Mouse (Mus musculus): ENCODE measurements around the gene Ptprh. TPM values are rescaled to one million over a fixed set of nuclear protein-coding genes. Genes with fewer than 3 reads are reported as not detected.
"Not testable (repeated sequence)": the region's sequence is repeated elsewhere in the genome, so short reads cannot be mapped to it uniquely, and the experiment has no call there.

The Ptprh gene
- polyA plus RNA-seq, 1 experiment from 2014 or later: 0.17 TPM

DNA sequence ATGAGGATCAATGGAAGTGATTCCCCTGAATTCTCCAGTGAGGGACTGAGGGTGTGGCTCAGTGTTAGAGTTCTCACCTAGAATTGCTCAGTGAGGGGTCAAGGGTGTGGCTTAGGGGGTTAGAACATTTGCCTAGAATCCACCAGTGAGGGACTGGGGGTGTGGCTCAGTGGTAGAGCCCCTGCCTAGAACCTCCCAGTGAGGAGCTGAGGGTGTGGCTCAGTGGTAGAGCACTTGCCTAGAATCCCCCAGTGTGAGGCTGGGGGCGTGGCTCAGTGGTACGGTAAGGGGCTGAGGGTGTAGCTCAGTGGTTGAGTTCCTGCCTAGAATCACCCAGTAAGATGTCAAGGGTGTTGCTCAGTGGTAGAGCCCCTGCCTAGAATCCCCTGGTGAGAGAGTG is 64.8 kb downstream of the Ptprh start:
- Histone ChIP-seq H3K36me3 (ENCODE audit: control insufficient read depth, insufficient read depth) (no peaks in the 10 kb centered on the region), H3K4me3 (ENCODE audit: low read length) (no peak overlapping the region), H3K27ac (ENCODE audit: low read length) (no peak overlapping the region), H3K9me3 (replicated peaks; ENCODE audit: control insufficient read depth, low read length) (no peaks in the 10 kb centered on the region), H3K27me3 (ENCODE audit: control insufficient read depth, insufficient read depth, low read length) (no peaks in the 10 kb centered on the region), H3K4me1 (ENCODE audit: control insufficient read depth, insufficient read depth, low read length) (no peaks in the 10 kb centered on the region), H3K9ac (ENCODE audit: low read length) (no peak overlapping the region), H3K4me2 (ENCODE audit: low read depth, low read length) (no peak overlapping the region)
- ATAC-seq (replicated peaks; ENCODE audit: extremely low read depth, insufficient read depth, low FRiP score): no peak
- 56% methylated on average over 2 of the region's 2 CpGs for WGBS

- ATAC-seq (replicated peaks; ENCODE audit: extremely low read depth, insufficient read depth, low FRiP score): no peak
- H3K4me2 ChIP-seq (ENCODE audit: low read depth, low read length): no peak overlapping the region
- no peaks in the 10 kb centered on the region for H3K4me1 ChIP-seq (ENCODE audit: control insufficient read depth, insufficient read depth, low read length)
- H3K27ac ChIP-seq (ENCODE audit: low read length): no peak overlapping the region
- WGBS: 55% methylated on average over 4 of the region's 4 CpGs
- H3K9me3 ChIP-seq (replicated peaks; ENCODE audit: control insufficient read depth, low read length): no peaks in the 10 kb centered on the region
- no peaks in the 10 kb centered on the region for H3K27me3 ChIP-seq (ENCODE audit: control insufficient read depth, insufficient read depth, low read length)
- no peaks in the 10 kb centered on the region for H3K36me3 ChIP-seq (ENCODE audit: control insufficient read depth, insufficient read depth)
- no peak overlapping the region for H3K9ac ChIP-seq (ENCODE audit: low read length)
- no peak overlapping the region for H3K4me3 ChIP-seq (ENCODE audit: low read length)
Observed at GRCm38 (mm10) chr7:4537181-4537580, 66.7 kb downstream of the Ptprh start.

- WGBS: 83% methylated on average over 4 of the region's 4 CpGs
- Histone ChIP-seq H3K4me2 (ENCODE audit: low read depth, low read length) (no peak overlapping the region), H3K9ac (ENCODE audit: low read length) (no peak overlapping the region), H3K4me1 (ENCODE audit: control insufficient read depth, insufficient read depth, low read length) (no peaks in the 10 kb centered on the region), H3K27me3 (ENCODE audit: control insufficient read depth, insufficient read depth, low read length) (no peaks in the 10 kb centered on the region), H3K27ac (ENCODE audit: low read length) (no peak overlapping the region), H3K4me3 (ENCODE audit: low read length) (no peak overlapping the region), H3K36me3 (ENCODE audit: control insufficient read depth, insufficient read depth) (no peaks in the 10 kb centered on the region), H3K9me3 (replicated peaks; ENCODE audit: control insufficient read depth, low read length) (no peaks in the 10 kb centered on the region)
- ATAC-seq (replicated peaks; ENCODE audit: extremely low read depth, insufficient read depth, low FRiP score): no peak
Observed at GRCm38 (mm10) chr7:4536369-4536768, 67.5 kb downstream of the Ptprh start.

DNA sequence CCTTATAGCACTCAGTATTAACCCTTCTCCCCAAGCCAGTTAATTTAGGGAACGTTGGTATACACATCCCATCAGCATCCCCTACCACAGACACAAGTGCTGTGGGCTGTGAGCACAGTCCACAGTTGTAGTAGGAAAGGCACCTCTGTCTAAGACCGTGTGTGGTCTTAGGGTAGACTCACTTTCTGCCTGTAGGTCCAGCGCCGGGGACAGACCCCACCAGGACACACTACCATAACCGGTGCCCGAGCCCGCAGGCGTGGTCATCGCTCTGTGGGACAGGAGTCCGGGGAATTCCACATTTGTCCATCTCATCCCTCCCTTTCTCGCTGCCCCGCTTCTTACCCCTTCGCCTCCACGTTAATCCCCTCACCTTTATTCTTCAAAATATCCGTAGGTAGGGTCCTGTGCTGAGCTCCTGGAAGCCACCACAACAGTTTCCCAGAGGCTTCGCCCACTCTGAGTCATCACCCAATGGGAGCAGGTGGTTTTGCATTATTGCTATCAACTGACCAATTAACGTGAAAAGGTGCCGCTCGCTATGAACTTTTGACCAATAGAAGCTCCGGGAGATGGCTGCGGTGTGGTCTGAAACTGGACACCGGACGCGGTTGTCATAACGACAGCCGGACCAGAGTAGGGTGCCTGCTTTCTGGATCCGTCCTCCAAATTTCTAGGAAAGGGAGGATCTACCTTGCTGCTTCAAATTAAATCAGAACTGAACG is 71.7 kb downstream of the Ptprh start, which contains the start of gene Dnaaf3:
TSS of gene Dnaaf3 (minus strand) at position 449 of the 725 bp plus-strand sequence.
- Histone ChIP-seq H3K4me2 (ENCODE audit: low read depth, low read length) (peak within 1 kb of the TSS; percentile 81), H3K4me3 (ENCODE audit: low read length) (peak within 1 kb of the TSS; percentile 48), H3K9me3 (replicated peaks; ENCODE audit: control insufficient read depth, low read length) (no peaks in the 10 kb centered on the region), H3K36me3 (ENCODE audit: control insufficient read depth, insufficient read depth) (no peaks in the 10 kb centered on the region), H3K4me1 (ENCODE audit: control insufficient read depth, insufficient read depth, low read length) (no peaks in the 10 kb centered on the region), H3K27me3 (ENCODE audit: control insufficient read depth, insufficient read depth, low read length) (peaks cover 3% of the 10 kb centered on the region; the same call in 1 of the 2 replicates), H3K27ac (ENCODE audit: low read length) (no peak within 1 kb of the TSS), H3K9ac (ENCODE audit: low read length) (peak within 1 kb of the TSS; percentile 36; the same call in 1 of the 2 replicates)
- peak; percentile 95 for ATAC-seq (replicated peaks; ENCODE audit: extremely low read depth, insufficient read depth, low FRiP score)
- 5% methylated on average over 28 of the region's 28 CpGs for WGBS

DNA sequence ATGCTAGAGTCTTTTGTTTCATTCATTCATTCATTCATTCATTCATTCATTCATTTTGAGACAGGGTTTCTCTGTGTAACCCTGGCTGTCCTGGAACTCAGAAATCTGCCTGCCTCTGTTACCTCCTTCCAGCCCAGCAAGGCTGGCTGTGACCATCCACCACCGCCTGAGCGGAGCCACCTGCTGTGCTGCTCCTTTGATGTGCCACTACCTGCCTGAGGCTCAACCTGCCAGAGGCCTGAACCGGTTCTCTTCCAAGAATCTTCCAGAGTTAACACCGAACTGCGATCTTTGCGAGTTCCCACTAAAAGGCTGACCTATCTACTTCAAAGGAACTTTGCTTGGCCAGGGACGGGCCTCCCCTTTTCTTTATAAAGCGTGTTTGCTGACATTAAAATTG is 73.7 kb downstream of the Ptprh start:
- H3K9me3 ChIP-seq (replicated peaks; ENCODE audit: control insufficient read depth, low read length); H3K4me1 ChIP-seq (ENCODE audit: control insufficient read depth, insufficient read depth, low read length); H3K4me2 ChIP-seq (ENCODE audit: low read depth, low read length); H3K27me3 ChIP-seq (ENCODE audit: control insufficient read depth, insufficient read depth, low read length); H3K27ac ChIP-seq (ENCODE audit: low read length); ATAC-seq (replicated peaks; ENCODE audit: extremely low read depth, insufficient read depth, low FRiP score); H3K36me3 ChIP-seq (ENCODE audit: control insufficient read depth, insufficient read depth); H3K9ac ChIP-seq (ENCODE audit: low read length); H3K4me3 ChIP-seq (ENCODE audit: low read length): not testable (repeated sequence)
- 39% methylated on average over 7 of the region's 8 CpGs for WGBS

DNA sequence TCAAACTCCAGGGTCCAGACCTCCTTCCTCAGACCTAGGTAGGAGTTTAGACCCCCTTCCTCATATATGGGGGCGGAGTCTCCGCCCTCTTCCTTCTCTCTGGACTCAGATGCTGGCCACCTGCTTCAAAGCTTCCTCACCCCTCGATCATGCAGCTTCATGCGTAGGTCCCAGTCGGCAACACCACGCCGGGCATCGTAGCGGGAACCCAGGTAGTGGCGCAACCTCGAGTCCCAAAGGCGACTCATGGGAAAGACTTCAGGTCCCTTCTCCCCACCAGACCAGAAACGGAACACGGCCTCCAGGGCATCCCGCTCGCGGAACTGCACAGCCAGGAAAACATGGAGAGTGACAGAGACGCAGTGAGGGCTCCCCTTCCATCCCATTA is 76.5 kb downstream of the Ptprh start:
- Histone ChIP-seq H3K36me3 (ENCODE audit: control insufficient read depth, insufficient read depth) (no peaks in the 10 kb centered on the region), H3K4me1 (ENCODE audit: control insufficient read depth, insufficient read depth, low read length) (peaks cover 17% of the 10 kb centered on the region), H3K27me3 (ENCODE audit: control insufficient read depth, insufficient read depth, low read length) (peaks cover 3% of the 10 kb centered on the region; the same call in 1 of the 2 replicates), H3K4me3 (ENCODE audit: low read length) (no peak overlapping the region), H3K9ac (ENCODE audit: low read length) (no peak overlapping the region), H3K4me2 (ENCODE audit: low read depth, low read length) (peak overlapping the region; percentile 69; the same call in 1 of the 2 replicates), H3K27ac (ENCODE audit: low read length) (no peak overlapping the region), H3K9me3 (replicated peaks; ENCODE audit: control insufficient read depth, low read length) (no peaks in the 10 kb centered on the region)
- no peak for ATAC-seq (replicated peaks; ENCODE audit: extremely low read depth, insufficient read depth, low FRiP score)
- 52% methylated on average over 18 of the region's 18 CpGs for WGBS

GRCm38 (mm10) chr7:4526341-4527301 is 77.2 kb downstream of the Ptprh start:
- 20% methylated on average over 40 of the region's 40 CpGs for WGBS
- ATAC-seq (replicated peaks; ENCODE audit: extremely low read depth, insufficient read depth, low FRiP score): peak; percentile 59
- Histone ChIP-seq H3K36me3 (ENCODE audit: control insufficient read depth, insufficient read depth) (no peaks in the 10 kb centered on the region), H3K9me3 (replicated peaks; ENCODE audit: control insufficient read depth, low read length) (no peaks in the 10 kb centered on the region), H3K9ac (ENCODE audit: low read length) (peak overlapping the region; percentile 62), H3K27me3 (ENCODE audit: control insufficient read depth, insufficient read depth, low read length) (peaks cover 3% of the 10 kb centered on the region; the same call in 1 of the 2 replicates), H3K27ac (ENCODE audit: low read length) (peak overlapping the region; percentile 40; the same call in 1 of the 2 replicates), H3K4me2 (ENCODE audit: low read depth, low read length) (peak overlapping the region; percentile 69), H3K4me1 (ENCODE audit: control insufficient read depth, insufficient read depth, low read length) (peaks cover 17% of the 10 kb centered on the region), H3K4me3 (ENCODE audit: low read length) (peak overlapping the region; percentile 45)

DNA sequence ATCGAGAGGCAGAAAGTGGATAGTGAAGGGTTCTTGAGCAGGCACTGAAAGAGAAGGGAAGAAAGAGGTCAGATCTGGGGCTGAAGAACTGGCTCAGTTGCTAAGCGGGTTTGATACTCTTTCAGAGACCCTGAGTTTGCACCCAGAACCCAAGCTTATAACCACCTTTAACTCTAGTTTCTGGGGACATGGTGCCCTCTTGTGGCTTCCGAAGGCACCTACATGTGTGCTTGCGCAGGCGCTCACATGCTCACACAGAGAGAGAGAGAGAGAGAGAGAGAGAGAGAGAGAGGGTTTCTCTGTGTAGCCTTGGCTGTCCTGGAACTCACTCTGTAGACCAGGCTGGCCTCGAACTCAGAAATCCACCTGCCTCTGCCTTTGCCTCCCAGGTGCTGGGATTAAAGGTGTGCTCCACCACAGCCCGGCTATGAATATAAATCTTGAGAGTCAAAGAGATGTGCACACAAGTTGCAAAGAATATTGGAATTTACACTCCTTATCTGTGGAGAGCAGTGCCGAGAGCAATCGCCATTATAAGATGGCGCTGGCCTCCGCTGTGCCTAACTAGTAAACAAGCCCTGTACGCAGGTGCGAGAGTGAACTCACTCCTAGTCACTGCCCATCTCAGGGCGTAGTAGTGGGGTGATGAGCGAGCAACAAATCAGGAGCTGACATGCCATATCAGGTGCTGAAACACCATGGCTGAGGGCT is 79.5 kb downstream of the Ptprh start, which contains the start of gene Tnni3:
TSS of gene Tnni3 (minus strand) at position 18 of the 711 bp plus-strand sequence.
- WGBS: 60% methylated on average over 15 of the region's 15 CpGs

More for the DNA sequence above, 79.5 kb downstream of the Ptprh start, which contains the start of gene Tnni3:
- peak within 1 kb of the TSS; percentile 48 for H3K4me2 ChIP-seq (ENCODE audit: low read depth, low read length)
- H3K9me3 ChIP-seq (replicated peaks; ENCODE audit: control insufficient read depth, low read length); ATAC-seq (replicated peaks; ENCODE audit: extremely low read depth, insufficient read depth, low FRiP score); H3K27me3 ChIP-seq (ENCODE audit: control insufficient read depth, insufficient read depth, low read length); H3K36me3 ChIP-seq (ENCODE audit: control insufficient read depth, insufficient read depth): not testable (repeated sequence)
- peak within 1 kb of the TSS; percentile 99 for H3K27ac ChIP-seq (ENCODE audit: low read length)
- H3K4me1 ChIP-seq (ENCODE audit: control insufficient read depth, insufficient read depth, low read length): peaks cover 20% of the 10 kb centered on the region
- peak within 1 kb of the TSS; percentile 58 for H3K4me3 ChIP-seq (ENCODE audit: low read length)
- H3K9ac ChIP-seq (ENCODE audit: low read length): peak within 1 kb of the TSS; percentile 82

Data from heart, embryonic 16.5 days (tissue).